Mouse (Mus musculus) retina, postnatal 7 days (tissue): ENCODE measurements around the gene Adgra1.

Source experiments
- DNase-seq: peaks from one replicate; pipeline ENCODE4 v3.0.0-alpha.2; 2012; ENCODE audit warnings: low read depth, low spot score

The Adgra1 gene

GRCm38 (mm10) chr7:139834036-139834435, at the start of gene Adgra1:
Adgra1 (plus strand) TSS chr7:139834174.
- DNase-seq, result peak; percentile 68

DNA sequence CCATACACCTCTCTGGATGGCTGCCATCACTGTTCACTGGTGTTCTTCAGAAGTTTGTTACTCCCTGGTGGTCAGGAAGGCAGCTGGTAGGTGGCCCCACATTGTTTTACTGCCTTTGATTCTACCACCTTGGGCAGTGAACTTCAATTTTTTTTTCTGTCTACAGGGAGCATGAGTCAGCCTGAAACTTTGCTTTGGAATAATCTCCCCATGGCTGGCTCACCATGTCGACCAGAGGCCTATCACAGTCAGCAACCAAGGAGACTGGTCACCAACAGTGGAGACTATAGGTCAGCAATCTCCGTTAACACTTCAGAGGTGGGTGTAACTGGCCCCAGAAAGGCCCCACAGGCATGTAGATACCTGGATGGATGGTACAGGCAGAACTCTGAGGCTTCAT, 46.6 kb upstream of the Adgra1 start:
- DNase-seq, result no peak

GRCm38 (mm10) chr7:139788927-139789326, 45.0 kb upstream of the Adgra1 start:
- no peak for DNase-seq

DNA sequence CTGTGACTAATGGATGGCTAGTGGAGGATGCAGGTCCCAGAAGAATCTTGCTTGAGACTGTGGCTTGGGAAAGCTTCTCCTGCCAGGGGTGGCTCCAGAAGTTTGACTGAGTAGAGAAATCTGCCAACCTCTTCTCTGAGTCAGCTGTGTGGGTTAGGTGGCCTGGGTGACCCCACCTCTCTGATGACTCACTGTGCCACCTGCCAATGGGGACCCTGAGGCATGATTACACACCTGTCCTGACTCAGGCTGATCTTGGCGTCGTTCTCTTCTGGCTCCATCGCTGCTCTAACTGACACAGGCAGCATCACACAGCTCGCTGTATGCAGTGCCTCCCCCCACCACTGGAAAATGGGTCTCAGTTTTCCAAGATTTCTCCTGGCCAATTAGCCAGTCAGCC, 44.3 kb upstream of the Adgra1 start:
- DNase-seq, result no peak

DNA sequence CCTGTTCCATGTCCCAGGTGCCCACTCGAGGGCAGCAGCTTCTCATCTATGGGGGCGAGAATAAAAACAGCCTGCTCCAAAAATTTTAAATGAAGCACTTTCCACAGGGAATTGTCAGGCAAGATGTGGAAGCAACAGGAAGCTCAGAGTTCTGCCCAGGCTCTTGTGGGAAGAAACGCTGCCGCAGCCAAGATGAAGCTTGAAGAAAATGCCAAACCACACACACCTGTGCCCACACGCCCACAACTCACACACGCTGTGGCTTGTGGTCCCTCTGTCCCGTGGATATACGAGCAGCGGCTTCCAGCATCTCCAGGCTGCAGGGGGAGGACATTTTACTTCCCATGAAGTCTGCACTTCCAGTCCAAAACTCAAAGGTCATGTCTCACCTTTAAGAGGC, 42.4 kb upstream of the Adgra1 start:
- no peak for DNase-seq

DNA sequence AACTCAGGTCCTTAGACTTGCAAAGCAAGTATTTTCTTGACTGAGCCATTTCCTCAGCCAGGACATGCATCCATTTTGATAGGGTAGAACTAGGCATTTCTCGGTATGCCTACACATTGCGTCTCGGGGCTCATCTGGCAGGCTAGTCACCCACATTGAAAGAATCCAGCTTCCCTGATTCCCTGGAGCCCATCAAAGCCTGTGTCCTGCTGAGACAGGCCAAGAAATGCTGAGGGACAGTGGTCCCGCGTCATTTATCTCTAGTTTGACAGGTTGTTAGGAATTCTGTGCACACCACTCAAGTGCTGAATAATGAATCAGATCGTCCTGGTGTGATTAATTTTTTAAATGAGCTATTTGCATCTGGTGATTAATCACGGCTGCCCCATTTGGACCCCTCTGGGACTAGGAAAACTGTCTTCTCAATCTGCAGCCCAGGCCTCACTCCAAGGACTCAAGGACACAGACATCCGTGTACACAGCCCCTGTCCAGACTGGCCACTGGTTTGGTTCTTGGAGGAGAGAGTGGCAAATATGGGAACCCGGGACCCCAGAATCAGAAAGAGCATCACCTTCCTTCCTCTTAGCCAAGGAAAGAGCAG, 38.9 kb upstream of the Adgra1 start:
- no peak for DNase-seq

DNA sequence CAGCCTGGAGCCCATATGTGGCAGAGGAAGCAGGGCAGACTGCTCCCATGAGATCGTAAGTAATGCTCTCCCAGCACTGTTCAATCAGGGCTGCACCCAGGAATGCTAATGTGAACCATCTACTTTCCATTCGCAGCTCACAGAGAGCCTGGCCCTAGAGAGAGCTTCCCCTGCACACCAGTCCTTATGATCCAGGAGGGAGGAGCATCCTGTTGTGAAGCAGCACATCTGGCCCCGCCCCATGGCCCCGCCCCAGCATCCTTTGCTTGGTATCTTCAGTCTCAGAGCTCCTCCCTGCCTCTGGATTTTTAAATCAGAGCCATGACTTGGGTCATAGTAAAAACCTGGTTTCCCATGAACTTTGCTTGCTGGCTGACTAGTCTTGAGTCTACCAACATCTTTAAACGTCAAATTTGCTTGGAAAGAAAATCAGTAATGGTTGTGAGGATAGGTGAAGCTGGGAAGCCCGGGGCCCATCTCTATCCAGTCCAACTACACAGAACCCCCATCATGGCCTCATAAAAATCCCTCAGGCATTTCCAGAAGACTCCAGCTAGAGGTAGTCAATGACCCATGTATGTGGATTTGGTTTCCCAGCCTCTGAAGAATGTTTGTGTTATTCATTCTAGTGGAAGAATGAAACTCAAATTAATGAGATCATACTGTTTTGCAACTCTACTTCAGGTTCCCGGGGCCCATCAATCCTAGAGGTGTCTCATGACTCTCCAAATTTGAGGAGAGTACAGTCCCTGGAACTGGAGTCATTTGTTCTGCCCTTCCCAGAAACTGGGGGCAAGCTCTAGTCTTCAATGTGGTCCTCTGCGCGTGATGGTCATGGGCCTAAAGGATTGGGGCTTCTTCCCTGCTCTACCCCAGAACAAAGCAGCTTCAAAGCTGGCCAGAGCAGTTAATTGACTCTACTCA, 36.5 kb upstream of the Adgra1 start:
- DNase-seq, result no peak

- DNase-seq, result no peak
These were observed 27.8 kb upstream of the Adgra1 start for GRCm38 (mm10) chr7:139806175-139806601.

- DNase-seq, result no peak
These were observed 23.9 kb upstream of the Adgra1 start for GRCm38 (mm10) chr7:139810036-139810435.

DNA sequence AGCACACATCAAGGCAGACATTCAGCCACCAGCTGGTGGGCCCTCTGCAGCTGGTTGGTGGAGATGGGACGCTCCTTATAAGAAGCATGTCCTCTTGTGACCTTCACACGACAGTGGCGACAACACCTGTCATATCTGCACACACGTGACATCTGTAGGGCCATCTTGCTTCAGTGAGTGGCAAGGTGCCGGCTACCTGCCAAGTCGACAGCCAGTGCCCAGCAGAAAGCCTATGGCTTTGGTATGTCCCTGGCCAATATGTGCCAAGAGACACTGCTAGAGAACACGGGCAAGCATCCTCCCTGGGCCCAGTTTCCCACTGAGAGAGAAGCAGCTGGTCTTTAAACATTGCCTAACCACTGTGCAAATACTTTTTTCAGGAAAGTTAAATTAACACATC, 22.3 kb upstream of the Adgra1 start:
- no peak for DNase-seq

GRCm38 (mm10) chr7:139813577-139814207, 20.3 kb upstream of the Adgra1 start:
- no peak for DNase-seq

- DNase-seq, result no peak
These were observed 11.5 kb upstream of the Adgra1 start for GRCm38 (mm10) chr7:139822301-139823010.

- no peak for DNase-seq
These were observed 6.3 kb upstream of the Adgra1 start for GRCm38 (mm10) chr7:139827687-139828086.

DNA sequence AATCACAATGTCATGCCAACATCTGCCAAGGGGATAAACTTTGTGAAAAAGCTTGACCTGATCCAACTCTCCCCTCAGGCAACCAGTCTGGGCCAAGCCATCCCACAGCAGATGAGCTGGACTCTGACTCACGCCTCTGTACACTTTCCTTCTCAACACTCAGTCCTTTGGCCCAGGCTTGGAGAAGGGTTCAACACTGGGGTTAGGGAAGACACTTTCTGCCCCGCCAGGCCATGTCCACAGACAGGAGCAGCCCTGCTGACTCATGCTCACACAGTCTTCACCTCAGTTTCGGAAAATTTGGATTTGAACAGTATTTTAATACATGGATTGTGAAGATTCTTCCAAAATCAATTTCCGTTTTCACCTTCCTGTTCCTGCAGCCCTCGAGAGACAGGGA, 442 bp upstream of the Adgra1 start:
- DNase-seq, result no peak

DNA sequence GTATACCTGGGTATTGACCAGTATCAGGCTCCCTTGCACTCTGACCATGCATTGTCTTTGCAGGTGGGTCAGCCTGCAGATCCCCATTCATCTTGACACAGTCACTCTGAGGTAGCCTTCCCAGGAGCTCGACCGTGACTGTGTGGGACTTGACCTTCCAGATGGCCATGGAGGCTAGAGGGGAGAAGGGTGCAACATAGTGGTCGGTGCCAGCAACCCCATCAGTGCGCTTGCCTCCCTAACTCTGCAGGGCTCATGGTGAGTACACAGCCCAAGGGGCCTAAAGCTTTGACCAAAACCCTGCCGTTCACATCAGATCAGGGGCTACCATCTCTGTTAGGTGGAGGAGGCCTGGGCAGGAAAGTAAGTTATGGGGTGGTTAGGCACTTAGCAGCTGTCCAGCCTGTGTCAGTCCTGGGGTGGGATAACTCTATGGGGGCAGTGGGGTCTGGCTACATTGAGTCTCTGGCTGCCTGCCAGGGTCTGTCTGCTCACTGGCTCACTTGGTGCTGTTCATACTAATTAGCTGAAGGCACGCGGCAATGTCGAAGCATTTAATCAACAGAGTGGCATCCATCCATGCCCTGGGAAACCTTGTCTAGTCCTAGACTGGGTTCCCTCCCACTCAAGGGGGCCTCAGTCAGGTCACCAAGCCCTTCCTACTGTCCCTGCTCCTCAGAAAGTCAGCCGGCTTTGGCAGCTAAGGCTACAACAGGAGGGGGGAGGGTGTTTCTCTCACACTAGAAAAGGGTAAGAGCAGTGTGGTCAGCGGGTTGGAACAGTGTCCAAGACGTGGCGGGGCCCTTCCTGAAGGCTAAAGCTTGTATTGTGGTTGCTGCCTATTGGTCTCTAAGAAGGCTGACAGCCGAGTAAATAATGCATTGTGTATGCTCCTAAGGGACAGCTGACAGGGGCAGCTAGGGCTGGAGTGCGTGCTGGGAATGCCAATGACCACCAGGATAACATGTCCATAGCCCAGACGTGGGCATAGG, 1.5 kb downstream of the Adgra1 start:
- no peak for DNase-seq

DNA sequence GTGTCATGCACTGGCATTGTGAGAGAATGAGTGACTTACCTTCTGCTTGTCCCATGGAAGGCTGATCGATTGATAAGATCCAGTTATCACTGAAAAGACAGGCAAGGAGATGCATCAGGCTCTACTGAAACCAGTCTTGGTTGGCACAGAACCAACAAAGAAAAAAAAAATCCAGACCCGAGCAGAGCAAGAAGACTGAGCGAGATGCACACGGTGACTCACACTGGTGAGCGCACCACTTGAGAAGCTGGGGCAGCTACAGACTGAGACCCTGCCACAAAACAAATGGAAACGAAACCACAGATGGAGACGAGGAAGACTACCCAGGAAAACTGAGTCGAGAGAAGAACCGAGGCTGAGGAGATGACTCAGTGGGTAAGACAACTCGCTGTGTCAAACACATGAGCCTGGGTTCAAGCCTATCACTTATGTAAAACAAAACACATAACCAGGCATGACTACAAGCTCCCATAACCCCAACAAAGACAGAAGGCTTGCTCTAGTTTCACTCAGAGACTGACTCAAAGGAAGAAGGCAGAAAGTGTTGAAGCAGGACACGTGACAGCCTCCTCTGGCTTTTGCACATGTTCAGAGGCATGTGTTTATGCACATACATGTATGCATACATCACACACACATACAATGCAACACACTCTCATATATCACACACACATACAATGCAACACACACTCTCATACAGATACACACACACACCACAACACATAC, 6.6 kb downstream of the Adgra1 start:
- no peak for DNase-seq

- DNase-seq, result no peak
These were observed 8.4 kb downstream of the Adgra1 start for GRCm38 (mm10) chr7:139842397-139842796.

DNA sequence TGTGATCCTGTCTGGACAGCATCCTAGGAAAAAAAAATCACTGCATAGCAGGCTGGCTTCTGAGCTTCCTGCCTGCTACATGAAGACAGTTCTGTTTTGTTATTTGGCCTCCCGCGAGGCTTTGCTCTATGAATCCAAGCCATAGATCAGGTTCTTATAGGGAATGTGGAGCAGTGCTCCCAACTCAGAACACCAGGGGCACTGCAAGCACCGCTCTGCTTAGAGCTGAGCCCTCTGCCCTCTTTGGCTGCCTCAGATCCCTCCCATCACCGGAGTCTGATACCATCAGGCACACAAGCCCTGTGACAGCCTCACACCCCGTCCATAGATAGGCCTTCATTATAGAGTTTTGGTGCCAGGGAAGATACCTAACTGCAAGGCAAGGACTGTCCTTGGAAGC, 9.2 kb downstream of the Adgra1 start:
- DNase-seq, result no peak

DNA sequence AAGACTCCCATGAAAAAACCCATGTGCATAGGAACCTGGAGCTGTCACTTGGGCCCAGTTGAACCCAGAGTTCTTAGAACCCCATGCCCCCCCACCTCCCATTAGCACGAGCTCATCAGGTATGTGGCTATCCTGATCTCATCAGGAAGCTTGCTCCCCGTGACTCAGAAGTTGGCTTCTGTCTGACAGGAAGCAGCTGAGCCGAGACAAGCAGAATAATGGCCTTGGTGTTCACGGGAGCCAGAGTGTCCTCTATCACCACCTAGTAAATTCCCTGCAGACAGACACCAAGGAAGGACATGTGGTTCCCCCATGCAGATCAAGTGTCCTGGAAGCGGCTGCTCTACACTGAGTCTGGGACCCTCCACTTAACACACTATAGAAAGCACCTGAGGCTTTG, 9.8 kb downstream of the Adgra1 start:
- no peak for DNase-seq

DNA sequence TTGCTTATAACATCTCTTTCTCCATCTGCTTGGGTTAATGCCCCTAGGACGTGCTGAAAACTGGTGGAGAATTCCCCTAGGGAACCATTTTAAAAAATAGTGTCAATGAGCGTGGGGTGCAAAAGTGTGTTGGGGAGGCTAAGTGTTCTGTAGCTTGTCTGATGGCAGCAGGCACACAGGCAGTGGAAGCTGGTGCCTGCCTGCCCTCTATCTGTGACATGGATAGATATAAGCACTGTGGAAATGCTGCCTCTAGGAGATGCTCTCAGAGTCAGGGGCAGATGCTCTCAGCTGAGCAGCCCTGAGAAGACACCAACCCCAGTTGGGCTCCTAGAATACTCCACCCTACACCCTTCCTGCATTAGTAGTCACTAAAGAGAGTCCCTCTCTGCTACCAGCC, 11.1 kb downstream of the Adgra1 start:
- DNase-seq, result no peak
